Mouse (Mus musculus): ENCODE measurements around the gene Dytn.

The Dytn gene

DNA sequence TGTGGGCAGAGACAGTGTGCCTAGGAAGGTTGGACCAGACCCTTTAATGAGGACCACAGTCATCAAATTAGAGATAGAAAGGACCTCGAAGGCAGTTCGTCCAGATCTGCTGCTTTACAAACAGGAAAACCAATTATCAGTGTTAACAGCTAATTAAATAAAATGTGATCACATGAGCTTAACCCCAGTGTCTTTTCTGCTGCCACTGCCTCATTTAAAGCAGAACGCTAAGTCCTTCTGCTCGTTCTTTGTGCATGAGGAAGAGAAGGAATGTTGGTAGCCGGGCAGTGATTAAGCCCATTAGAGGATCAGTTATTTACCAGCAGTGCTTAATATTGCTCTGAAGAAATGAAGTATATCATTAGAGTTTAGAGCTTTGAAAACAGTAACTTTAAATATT lies 109.9 kb downstream of the Dytn start:
- no peak for DNase-seq

DNA sequence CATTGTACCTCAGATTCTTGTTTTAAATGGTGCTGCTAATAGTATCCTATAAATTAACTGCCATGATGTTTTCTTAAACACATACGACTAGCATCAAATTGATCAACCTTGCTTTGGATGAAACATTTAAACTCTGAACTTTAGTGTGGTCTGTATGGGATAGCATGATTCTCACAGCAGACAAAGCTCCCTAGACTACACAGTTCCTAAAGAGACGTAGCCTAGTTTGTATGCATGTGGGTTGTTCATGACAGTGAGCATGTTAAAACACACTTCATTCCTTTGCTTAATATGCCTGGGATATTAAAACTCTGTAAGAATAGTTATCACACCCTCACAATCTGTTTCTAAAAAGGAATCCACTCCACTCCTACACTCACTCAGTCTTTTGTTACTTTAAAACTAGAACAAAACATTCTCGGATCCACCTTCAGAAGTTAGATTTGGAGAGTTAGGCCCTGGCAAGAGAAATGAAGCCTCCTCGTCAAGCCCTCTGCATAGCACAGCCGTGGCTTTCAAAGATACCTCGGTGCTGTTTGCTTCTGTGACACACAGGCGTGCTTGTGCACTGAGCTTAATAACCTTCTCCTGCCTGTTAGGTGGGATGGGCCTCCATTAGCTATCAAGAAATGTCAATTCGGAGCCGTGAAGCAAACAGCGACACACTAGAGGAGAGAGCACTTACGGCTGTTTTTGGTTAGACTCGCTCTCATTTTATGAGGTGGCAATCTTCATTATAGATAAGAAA lies 112.7 kb downstream of the Dytn start:
- DNase-seq, result no peak

DNA sequence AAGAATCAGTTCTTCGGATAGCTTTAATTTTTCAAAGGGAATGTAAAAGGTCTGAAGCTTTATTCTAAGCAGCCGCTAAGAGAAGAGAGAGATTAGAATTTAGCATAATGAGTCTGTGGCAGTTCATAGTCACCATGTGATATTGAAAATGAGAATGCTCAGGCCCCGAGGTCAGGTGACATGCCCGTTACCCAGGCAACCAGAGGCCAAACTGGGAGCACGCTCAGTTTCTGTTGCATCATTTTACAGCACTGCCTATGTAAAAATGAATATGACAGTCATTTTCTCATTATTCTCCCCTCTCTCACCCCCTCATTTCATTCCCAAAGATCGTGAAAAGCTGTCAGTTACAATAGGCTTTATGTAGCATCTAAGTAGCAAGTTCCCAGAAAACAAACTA lies 113.3 kb downstream of the Dytn start:
- DNase-seq, result peak; percentile 62 to 67

Measured in cerebellum, postnatal 10 days (tissue).